Mouse (Mus musculus) right cerebral cortex, adult 18-20 months (tissue): ENCODE data around the gene Psg17.
A peak's percentile ranks its signal among the peaks of the same experiment; 100 is the strongest.
"Not testable (repeated sequence)": the region's sequence is repeated elsewhere in the genome, so short reads cannot be mapped to it uniquely, and the experiment has no call there.

ENCODE experiments used
- DNase-seq: peaks from one replicate; pipeline ENCODE4 v3.0.0; 2022; ENCODE audit warnings: mixed read lengths

Psg17 gene

GRCm38 (mm10) chr7:18821507-18821906 lies at the start of gene Psg17:
Gene Psg17 (minus strand): TSS chr7:18821607.
- no peak for DNase-seq

GRCm38 (mm10) chr7:18871031-18871430 lies 49.6 kb upstream of the Psg17 start, which contains the start of gene Pglyrp1:
Gene Pglyrp1 (plus strand): TSS chr7:18871331.
- DNase-seq: not testable (repeated sequence)

- DNase-seq: no peak
These were observed 47.1 kb upstream of the Psg17 start for GRCm38 (mm10) chr7:18868491-18868890.

- DNase-seq: no peak
These were observed 41.4 kb upstream of the Psg17 start for GRCm38 (mm10) chr7:18862801-18863200.

GRCm38 (mm10) chr7:18858310-18858916 lies 37.0 kb upstream of the Psg17 start:
- DNase-seq: no peak

- no peak for DNase-seq
These were observed 27.0 kb upstream of the Psg17 start for GRCm38 (mm10) chr7:18848395-18848794.

GRCm38 (mm10) chr7:18844811-18845210 lies 23.4 kb upstream of the Psg17 start:
- DNase-seq: no peak

- DNase-seq: no peak
These were observed 19.8 kb upstream of the Psg17 start for GRCm38 (mm10) chr7:18841174-18841567.

- peak; percentile 21 for DNase-seq
These were observed 19.2 kb upstream of the Psg17 start for GRCm38 (mm10) chr7:18840386-18841173.

GRCm38 (mm10) chr7:18839865-18840264 lies 18.5 kb upstream of the Psg17 start, which contains the start of gene Mill2:
Gene Mill2 (plus strand): TSS chr7:18839966.
- no peak for DNase-seq

GRCm38 (mm10) chr7:18832298-18832697 lies 10.9 kb upstream of the Psg17 start:
- DNase-seq: no peak

GRCm38 (mm10) chr7:18829545-18829944 lies 8.1 kb upstream of the Psg17 start:
- no peak for DNase-seq

- no peak for DNase-seq
These were observed 7.2 kb upstream of the Psg17 start for GRCm38 (mm10) chr7:18828592-18828991.

- DNase-seq: no peak
These were observed 6.6 kb upstream of the Psg17 start for GRCm38 (mm10) chr7:18827792-18828546.

GRCm38 (mm10) chr7:18818301-18818700 lies 3.1 kb downstream of the Psg17 start:
- no peak for DNase-seq

GRCm38 (mm10) chr7:18803526-18803925 lies 17.9 kb downstream of the Psg17 start:
- no peak for DNase-seq

- DNase-seq: no peak
These were observed 22.3 kb downstream of the Psg17 start for GRCm38 (mm10) chr7:18799129-18799528.

- no peak for DNase-seq
These were observed 23.0 kb downstream of the Psg17 start, which contains the start of gene Psg19 for GRCm38 (mm10) chr7:18798420-18798819. Gene Psg19 (minus strand): TSS chr7:18798520.

- not testable (repeated sequence) for DNase-seq
These were observed 30.7 kb downstream of the Psg17 start for GRCm38 (mm10) chr7:18790671-18791070.

GRCm38 (mm10) chr7:18781301-18781700 lies 40.1 kb downstream of the Psg17 start:
- not testable (repeated sequence) for DNase-seq

GRCm38 (mm10) chr7:18779337-18779781 lies 42.0 kb downstream of the Psg17 start:
- no peak for DNase-seq
